Mouse (Mus musculus) thymus, postnatal 4 days (tissue): ENCODE results near the gene Hist1h1e.

Experiments used
- DNase-seq: peaks from one replicate; pipeline ENCODE4 v3.0.0; 2021

Gene Hist1h1e

DNA sequence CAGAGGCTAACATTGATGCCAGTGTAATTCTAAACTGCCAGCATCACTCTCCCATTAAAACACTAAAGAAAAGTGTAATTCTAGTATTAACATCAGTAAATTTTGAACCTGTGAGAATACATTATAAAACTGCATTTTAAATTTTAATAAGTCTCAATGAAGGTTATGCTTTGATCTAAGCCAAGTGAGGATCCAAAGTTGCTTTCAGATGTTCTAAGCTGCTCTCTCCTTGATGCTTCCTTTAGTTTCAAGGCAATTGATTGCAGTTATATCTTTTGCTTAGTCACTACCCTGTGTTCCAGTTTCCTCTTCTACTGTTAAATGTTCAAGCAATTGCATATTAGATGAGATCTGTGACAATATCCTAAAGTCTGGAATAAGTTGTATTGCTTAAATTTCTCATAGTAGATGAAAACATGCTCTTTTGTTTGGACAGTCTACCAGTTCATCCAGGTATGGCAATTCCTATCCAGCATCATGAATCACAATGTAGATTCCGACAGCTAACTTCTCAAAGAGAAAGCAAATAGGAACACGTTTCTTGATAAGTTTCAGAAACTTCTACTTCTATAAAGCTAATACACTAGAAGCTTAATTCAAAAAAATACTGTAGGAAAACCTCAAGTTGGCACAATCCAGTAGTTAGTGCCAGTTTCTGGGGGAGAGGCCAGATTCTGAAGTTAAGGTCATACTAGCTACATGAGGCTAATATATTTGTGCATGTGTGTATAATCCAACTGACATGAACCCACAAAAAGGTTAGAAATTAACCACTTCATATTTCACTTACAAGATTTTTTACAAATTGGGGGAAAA lies 49.9 kb downstream of the Hist1h1e start:
- DNase-seq = no peak

GRCm38 (mm10) chr13:23571504-23572217 lies 50.7 kb downstream of the Hist1h1e start:
- DNase-seq = peak; percentile 30

- peak; percentile 79 for DNase-seq
These were observed 51.3 kb downstream of the Hist1h1e start, which contains the start of the genes Hist1h2ae and Hist1h2bg for GRCm38 (mm10) chr13:23571022-23571503. Hist1h2ae (minus strand) TSS chr13:23571220. Hist1h2bg (plus strand) TSS chr13:23571396.
